Mouse (Mus musculus) gastrocnemius, postnatal 4 days (tissue): ENCODE measurements around the gene Dppa1. TPM values are rescaled to one million over a fixed set of nuclear protein-coding genes. Genes with fewer than 3 reads are reported as not detected.

Experiments used
- DNase-seq, 2 experiments: peaks; one replicate each; pipeline ENCODE4 v3.0.0; 2021 to 2022; ENCODE audit warnings: low spot score in 2 of 2, mixed read lengths in 2 of 2
- total RNA-seq, 2 experiments: library from RNA; stranded (reverse); gene quantifications; 2 replicates each; pipeline ENCODE4 v1.2.3; 2021

Gene Dppa1
- total RNA-seq, 2 experiments from 2014 or later, result not detected

- DNase-seq, result no peak
These were observed 68.0 kb downstream of the Dppa1 start for GRCm38 (mm10) chr11:46561096-46561495.

Other genes with a start within 250 kb of the Dppa1 start
- gene Itk, start 239.7 kb downstream of the Dppa1 start, total RNA-seq, result under 1 TPM; 0.22 to 0.23 TPM
- not detected for gene Fam71b, start 232.7 kb downstream of the Dppa1 start, total RNA-seq
- 10 to 100 TPM; 22.8 to 25.0 TPM for gene Med7, start 192.3 kb downstream of the Dppa1 start, total RNA-seq
- gene Havcr2, start 174.3 kb downstream of the Dppa1 start, total RNA-seq, result under 1 TPM; 0.10 to 0.27 TPM
- gene Gm12169, start 105.0 kb downstream of the Dppa1 start, total RNA-seq, result not detected
- gene BC053393, start 57.7 kb downstream of the Dppa1 start, total RNA-seq, result not detected
- under 1 TPM in 1 of 2 experiments, not detected in 1; 0.78 TPM for gene Timd2, start 77.8 kb upstream of the Dppa1 start, total RNA-seq
- under 1 TPM; 0.37 to 0.54 TPM for gene Havcr1, start 105.8 kb upstream of the Dppa1 start, total RNA-seq
- 1 to 10 TPM in 1 of 2 experiments, under 1 TPM in 1; 0.44 to 1.1 TPM for gene Timd4, start 181.5 kb upstream of the Dppa1 start, total RNA-seq